Mouse (Mus musculus): ENCODE measurements around the gene Agap3.

Gene Agap3

DNA sequence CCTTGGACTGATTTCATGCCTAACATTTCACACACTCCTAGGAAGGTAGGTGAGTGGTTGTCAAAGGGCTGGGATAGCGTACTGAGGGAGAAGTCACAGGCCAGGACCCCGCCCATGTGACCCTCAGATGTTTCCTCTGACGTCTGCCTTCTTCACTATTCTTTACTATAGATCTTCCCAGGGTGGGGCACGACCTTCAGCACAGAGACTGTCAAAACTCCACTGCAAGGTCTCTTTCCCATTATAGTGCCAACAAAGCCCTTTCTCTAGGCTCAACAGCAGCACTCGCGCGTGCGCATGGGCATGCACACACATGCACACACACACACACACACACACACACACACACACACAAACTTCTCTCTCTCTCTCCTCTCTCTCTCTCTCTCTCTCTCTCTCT, 71.8 kb downstream of the Agap3 start:
- no peak for DNase-seq (ENCODE audit: low read depth, low spot score)

DNA sequence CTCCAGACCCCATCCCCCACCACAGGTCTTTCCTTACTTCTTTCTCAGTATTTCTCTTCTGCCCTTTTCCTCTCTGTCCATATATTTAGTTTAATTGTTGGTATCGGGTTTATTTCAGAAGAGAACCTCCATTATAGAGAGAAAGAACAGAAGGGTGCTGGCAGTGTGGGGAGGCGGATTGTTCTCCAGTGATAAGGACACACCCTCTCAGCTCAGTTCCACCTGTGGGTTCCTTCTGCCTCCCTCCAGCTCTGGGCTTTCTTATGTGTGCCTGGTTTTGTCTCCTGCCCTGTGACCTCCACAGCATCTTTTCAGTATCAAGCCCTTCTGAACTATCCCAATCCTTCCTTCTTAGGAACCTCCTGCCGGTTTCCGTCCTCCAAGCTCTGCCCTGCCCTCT, 72.5 kb downstream of the Agap3 start:
- DNase-seq (ENCODE audit: low read depth, low spot score), result no peak

DNA sequence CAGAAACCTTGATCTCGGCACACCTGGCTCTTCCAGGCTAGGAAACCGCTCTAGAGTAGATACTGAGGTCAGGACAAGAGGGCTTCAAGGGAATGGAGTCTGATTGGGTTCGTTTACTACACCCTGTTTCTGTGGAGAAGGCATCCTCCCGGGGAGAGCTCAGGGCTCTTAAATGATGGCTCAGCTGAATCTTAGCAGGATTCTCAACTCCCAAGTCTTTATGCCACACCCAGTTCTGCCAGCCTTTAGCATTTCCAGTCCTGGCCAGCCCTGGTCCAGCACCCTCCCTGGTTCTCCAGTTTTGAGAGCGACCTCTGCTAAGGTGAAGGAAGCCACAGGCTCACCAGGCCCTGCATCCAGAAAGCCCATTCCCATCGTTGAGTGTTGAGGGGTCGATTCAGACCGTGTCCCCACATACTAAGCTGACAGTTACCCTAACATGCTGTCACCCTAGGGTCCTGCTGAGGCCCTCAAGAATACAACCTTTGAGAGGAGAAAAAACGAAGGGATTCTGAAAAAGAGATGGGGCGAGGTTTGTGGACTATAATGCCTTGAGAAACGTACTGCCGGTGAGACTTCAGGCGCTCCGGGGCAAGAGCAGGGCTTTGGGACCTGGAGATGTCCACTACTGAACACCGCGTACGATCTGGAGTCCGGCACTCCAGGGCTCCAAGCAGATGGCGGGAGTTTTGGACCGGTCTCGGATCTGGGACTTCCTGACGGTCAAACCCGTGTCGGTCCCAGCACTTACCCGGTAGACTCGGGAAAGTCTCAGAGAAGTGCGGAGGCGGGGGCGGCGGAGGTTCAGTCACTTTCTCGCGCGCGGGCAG, 73.6 kb downstream of the Agap3 start:
- DNase-seq (ENCODE audit: low read depth, low spot score), result no peak

DNA sequence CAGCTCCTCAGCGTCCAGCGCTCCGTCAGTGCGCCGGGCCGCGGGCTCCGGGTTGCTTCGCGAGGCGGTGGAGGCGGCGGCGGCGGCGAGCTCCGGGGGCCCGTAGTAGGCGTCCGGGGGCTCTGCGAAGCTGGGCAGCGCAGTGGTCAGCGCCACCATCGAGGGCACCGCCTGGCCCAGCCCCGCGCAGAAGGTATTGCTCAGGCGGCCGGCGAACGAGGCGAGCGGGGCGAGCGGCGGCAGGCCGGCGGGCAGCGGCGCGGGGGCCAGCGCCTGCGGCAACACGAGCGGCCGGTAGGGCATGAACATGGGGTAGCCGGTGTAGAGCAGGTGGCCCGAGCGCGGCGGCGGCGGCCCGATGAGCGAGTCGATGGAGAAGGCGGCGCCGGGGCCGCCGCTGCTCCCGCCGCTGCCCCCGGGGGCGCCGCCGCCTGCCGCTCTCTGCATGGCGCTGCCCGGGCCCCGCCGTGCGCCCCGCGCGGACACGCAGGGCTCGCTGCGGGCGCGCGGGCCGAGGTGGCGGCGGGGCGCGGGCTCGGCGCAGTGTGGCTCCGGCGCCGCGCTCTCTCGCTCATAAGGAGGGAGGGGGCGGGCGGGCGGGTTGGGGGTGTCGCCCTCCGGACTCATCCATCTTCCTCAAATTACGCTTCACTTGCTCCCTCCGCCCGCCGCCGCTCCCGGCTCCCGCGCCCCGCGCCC, 74.4 kb downstream of the Agap3 start:
- no peak for DNase-seq (ENCODE audit: low read depth, low spot score)

DNA sequence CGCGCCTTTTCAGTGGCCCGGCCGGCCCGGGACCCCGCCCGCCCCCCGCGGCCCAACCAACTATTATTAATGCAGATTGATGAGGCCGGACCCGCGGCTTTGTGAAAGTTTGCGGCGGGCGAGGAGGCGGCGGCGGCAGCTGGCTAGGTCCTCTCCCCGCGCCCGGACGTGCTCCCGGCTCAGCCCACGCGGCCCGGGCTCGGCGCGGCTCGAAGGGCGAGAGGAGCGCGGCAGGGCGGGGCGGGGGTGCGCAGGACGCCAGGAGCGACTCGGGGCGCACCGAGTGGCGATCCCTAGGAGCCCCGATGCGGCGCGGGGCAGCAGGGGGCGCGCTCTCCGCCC, 74.9 kb downstream of the Agap3 start, which contains the start of gene Gbx1:
Gbx1 (minus strand) TSS at position 314 of the 342 bp plus-strand sequence.
- DNase-seq (ENCODE audit: low read depth, low spot score), result no peak

DNA sequence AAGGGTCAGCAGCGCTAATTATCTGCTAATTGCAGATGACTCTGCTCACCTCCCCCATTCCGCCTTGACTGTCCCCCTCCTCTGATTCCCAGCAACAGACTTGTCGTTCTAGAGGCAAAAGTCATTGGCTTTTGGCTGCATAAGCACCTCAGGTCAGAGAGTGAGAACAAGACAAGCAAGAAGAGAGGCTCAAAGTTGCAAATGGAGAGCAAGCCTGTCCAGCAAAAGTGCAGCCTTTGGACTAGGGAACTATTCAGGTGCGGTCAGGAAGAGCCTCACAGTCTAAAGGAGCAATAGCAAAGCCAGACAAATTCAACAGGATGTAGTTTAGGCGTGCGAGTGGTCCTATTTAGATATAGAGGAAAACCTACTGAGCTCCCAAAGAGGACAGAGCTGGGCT, 75.8 kb downstream of the Agap3 start:
- DNase-seq (ENCODE audit: low read depth, low spot score), result no peak

DNA sequence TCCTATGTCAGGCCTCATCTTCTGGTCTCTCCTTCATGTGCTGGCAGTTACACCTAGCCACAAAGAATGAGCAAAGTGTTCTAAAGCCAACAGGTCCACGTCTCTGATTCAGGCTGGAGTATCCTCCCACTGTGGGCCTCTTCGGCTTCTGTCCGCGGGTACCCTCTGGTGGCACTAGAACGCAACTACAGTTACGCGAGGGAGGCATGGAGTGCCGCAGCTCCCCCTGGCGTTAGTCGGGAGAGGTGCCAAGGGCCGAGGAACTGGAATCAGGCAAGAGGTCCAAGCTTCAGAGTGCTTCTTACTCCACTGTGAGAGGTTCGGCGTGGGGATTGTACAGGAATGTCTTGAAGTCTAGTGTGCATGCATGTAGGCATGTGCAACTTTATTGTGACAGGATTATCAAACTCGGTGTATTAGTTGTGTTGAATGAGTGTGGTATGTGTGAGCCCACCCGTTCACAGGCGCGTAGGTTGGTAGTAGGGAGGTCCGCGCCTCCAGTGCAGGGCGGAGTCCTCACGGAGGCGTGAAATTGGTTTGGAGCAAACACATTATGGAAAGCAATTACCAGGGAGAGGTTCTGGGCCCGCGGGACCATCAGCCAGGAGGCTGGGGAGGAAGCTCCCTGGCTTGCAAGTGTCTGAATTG, 78.2 kb downstream of the Agap3 start:
- peak; percentile 58 for DNase-seq (ENCODE audit: low read depth, low spot score)

DNA sequence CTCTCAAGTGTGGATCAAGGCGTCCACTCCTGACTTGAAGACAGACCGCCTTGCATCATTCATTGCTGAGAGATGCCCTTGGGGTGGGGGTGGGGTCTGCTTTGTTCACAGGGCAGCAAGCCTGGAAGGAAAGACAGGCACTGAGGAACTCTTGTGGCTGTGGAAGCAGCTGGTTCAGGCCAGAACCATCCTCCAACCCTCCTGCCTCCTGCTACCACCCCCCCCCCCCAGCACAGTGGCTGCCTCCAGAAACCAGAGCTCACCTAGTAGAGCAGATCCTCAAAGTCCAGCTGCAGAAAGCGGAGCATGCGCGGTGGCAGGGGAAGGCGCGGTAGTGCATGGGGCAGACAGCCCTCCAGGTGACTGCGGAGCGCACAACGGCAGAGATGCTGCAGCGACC, 81.4 kb downstream of the Agap3 start:
- DNase-seq (ENCODE audit: low read depth, low spot score), result no peak

DNA sequence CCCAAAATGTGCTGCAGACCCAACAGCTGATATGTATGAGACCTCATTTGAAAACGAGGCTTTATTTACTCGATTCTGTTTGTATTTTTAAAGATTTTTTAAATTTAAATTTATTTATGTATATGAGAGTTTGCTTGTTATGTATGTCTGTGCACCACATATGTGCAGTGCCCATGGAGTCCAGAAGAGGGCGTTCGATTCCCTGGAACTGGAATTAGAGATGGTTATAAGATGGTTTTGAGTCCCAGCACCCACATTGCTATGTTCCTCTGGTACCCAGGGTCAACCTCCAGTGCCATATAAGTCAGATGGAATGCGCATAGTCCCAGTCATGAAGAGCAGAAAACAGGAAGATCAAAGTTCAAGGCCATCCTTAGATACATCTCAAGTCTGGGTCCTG, 82.3 kb downstream of the Agap3 start:
- no peak for DNase-seq (ENCODE audit: low read depth, low spot score)

DNA sequence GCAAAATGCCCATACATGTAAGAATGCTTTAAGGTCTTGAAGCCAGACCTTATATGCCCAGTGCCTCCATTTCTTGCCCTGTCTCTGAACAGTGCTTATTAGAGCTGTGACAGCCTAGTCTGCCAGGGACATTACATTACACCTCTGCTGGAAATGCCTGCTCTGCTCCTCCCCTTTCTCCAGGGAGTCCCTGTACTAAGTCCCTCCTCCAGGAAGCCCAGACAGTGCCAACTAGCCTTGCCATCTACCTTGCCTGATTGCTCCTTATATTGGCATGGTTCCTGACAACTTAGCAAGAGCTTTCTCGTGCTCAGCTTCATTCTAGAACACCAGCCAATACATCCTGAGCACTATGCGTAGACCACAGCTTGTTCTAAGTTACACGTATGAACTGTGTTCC, 83.8 kb downstream of the Agap3 start:
- DNase-seq (ENCODE audit: low read depth, low spot score), result no peak

DNA sequence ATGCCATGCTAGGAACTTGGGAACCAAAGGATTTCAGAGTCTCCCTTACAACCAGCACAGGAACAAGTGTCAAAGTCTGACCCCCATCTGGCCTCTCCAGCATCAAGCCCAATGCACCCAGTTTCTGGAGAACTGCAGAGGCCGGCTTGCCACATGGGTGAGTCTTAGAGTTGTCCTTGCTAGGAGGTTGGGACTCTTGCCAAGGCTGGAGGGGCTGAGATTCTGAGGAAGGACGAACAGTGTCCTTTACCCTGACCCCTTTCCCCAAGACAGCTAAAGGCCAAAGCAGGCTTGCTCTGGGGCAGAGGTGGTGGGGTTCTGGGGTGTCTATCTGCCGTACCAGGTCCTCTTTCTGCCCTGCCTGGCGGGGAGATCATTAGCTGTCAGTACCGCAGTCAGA, 84.5 kb downstream of the Agap3 start:
- DNase-seq (ENCODE audit: low read depth, low spot score), result no peak

DNA sequence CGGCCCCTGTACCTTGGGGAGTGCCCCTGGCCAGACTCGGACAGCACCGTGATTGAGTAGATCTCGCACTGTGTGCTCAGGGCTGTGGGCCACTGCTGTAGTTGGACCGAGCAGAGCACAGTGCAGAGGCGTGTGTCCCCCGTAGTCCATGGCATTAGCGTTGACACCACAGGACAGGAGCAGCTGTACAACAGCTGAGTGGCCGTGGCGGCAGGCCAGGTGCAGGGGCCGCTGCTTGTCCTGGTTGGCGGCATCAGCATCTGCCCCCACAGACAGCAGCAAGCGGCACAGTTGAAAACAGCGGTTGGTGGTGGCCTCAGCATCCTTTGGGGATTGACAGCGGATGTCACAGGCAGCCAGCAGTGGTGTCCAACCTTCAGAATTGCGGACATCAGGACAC, 85.6 kb downstream of the Agap3 start:
- DNase-seq (ENCODE audit: low read depth, low spot score), result no peak

DNA sequence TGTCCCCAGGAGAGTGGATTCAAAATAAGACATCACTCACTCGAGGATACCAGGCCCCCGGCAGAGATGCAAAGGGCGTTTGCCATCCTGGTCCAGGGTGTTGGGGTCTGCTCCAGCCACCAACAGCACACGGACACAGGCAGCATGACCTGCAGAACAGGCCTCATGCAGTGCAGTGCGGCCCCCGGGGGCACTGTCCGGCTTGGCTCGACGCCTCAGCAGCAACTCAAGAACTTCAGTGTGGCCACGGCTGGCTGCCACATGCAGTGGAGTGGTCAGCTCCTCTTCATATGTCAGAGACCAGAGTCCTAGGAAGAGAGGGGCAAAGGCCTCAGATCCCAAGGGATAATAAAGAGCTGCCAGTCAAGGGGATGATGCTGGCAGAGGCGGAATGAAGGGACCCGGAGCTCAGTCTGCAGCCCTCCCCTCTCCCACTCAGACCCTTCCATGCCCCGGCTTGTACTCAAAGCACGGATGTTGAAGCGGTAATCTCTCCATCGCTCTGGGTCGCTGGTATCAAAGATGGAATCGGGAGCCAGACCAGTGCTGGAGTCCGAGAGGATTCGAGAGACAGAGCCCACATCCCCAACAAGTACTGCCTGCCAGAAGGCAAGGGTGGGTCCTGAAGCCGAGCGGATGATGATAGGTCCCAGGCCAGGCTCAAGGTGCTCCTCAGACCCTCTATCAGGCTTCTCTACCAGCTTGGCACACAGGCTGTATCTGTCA, 87.8 kb downstream of the Agap3 start:
- DNase-seq (ENCODE audit: low read depth, low spot score), result no peak

DNA sequence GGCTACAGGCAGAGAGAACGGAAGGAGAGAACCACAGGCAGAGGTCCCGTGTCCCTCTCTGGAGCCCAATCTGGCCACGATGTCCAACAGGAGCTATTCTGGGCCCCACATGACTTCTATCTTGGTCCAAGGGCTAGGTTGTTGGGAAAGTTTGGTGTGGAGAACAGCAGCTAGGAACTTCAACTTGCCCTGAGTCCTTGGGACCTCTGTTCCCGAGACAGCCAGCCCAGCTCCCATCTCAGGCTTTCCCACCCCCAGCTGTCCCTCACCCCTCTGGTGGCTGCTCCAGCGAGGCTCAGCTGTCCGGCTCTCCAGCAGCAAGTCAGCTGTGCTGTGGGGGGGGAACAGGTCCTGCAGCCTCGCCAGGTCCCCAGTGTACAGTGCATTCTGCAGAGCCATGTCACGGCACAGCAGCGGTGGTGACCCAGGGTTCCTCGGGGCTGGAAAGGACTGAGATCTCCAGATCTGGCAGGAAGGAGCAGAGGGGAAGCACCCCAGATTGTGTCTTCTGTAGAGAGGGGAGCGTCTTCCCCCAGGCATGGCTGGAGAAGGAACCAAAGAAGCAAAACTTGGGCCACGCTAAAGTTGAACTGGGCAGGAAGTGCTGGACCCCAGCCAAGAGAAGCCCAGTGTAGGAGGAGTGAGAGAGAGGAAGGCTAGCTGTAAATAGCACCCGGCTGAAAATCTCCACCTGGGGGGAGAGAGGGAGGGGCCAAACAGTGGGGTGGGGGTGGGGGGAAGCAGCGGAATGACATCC, 88.6 kb downstream of the Agap3 start, which contains the start of gene Asb10:
Asb10 (minus strand) TSS at position 592 of the 757 bp plus-strand sequence.
- DNase-seq (ENCODE audit: low read depth, low spot score), result peak; percentile 16

DNA sequence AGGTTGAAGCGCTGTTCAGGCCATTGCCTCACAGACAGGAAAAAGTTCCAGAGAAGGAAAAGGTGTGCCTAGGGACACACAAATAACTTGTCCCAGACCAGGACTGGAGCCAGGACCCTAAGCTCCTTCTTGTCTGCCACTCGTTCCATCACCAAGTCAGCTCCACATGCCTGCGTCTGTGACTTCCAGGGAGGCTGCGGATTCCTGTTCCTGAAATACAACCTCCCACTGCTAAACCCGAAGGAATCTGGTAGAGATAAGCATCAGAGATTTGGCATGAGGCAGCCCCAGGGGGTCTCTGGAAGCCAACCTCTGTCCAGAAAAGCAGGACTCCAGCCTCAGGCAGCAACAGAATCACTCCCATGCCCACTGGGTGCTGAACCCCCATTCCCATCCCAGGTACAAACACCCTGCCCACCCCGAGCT, 89.2 kb downstream of the Agap3 start:
- no peak for DNase-seq (ENCODE audit: low read depth, low spot score)

DNA sequence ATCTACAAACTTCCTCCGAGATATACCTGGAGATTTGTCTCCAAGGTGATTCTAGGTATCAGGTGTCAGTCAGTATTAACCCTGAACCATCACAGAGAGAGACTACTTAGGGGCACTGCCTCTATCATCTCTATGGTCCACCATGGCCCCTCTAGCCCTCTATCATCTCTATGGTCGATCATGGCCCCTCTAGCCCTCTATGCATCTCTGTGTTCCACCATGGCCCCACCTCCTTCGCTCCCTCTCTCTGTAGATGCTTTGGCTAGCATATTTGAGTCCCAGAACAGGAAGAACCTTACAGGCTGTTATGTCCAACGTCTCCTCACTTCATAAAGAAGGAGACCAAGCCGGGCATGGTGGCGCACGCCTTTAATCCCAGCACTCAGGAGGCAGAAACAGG, 90.7 kb downstream of the Agap3 start:
- no peak for DNase-seq (ENCODE audit: low read depth, low spot score)

DNA sequence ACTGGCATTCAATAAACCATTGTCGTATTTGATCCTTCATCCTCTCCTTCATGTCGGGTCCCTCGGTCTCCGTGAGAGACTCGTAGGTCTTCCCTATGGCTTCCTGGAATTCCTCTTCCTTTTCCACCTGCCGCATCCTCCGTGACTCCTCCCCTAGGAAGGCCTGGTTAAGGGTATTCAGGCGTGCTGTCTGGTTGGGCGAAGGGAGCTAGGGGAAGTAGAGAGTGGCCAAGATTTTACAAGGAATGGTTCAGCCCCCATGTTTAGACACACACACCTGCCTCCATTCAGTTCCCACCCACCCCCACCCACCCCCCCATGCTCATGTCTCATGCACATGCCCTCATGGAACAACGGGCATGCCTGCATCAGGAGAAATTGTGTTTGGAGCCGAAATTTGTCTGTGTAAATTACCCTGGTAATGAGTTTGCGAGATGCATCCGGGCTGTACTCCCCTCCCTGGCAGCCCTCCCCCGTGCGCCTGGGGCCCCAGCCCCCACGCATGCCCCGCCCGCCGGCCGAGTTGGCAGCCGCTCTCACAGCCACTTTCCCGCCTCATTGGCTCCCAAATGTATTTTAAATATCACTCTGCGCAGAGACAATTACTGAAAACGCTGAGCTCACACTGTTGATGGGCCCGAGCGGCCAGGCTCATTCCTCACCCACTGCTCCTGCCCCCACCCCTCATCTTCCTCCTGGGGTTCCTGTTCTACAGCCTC, 98.8 kb downstream of the Agap3 start:
- peak; percentile 13 for DNase-seq (ENCODE audit: low read depth, low spot score)

DNA sequence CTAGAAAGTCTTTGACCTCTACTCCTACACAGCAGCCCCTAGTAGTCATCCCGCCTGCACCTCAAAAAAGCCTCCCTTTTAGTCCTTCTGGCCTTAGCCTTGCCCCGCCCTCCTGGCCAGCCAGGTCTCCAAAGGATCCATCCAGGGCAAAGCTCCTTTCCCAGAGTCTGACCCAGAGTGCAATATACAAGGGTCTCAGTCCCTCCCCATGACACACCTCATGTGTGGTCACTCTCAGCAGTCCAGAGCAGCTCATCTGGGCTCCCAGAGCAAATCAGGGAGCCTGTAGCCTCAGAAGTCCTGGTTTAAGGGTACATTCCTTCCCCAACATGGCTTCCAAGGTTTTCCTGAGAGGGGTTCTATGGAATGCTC, 99.3 kb downstream of the Agap3 start:
- DNase-seq (ENCODE audit: low read depth, low spot score), result no peak

Measured in telencephalon, adult 2 months (tissue).